ENCODE assay signal across 9 mouse cellular contexts in genomic region chr4:46630390-46630789, GRCm38 (mm10). TPM values are rescaled to one million over a fixed set of nuclear protein-coding genes. Genes with fewer than 3 reads are reported as not detected.
DNase-seq lines count a peak whose midpoint lies in the region; ATAC-seq lines count a peak whose summit lies in the region.
"Had no signal": no experiment of that assay in that cellular context is flagged by ENCODE, and none has a peak within 500 bp of the region (broad histone marks: within the 10 kb centered on the region; RNA-seq: fewer than 3 reads in every experiment).

No protein-coding gene starts in this region.

- H3K27me3 ChIP-seq in kidney, embryonic 14.5 days (ENCODE audit: control insufficient read depth, insufficient read depth, low read length), result no peaks in the 10 kb centered on the region
- no peaks in the 10 kb centered on the region for H3K27me3 ChIP-seq in neural tube, embryonic 15.5 days (replicated peaks)
- H3K27me3 ChIP-seq: megakaryocyte, embryonic 14.5 days had no signal

- H3K9ac ChIP-seq in kidney, embryonic 14.5 days (ENCODE audit: low read depth, low read length), result no peak overlapping the region
- H3K9ac ChIP-seq in neural tube, embryonic 15.5 days (replicated peaks), result no peak overlapping the region

- no peaks in the 10 kb centered on the region for H3K9me3 ChIP-seq in kidney, embryonic 14.5 days (ENCODE audit: control insufficient read depth, low read length)
- H3K9me3 ChIP-seq in neural tube, embryonic 15.5 days (replicated peaks), result no peaks in the 10 kb centered on the region
- H3K9me3 ChIP-seq: megakaryocyte, embryonic 14.5 days had no signal

- no peak for DNase-seq in kidney, adult 18-20 months
- peak; percentile 22 for DNase-seq in T-cell, adult 2 months (ENCODE audit: low spot score)
- DNase-seq in kidney, postnatal 25 days, result peak; percentile 40 to 49
- DNase-seq in layer of hippocampus, postnatal 14 days (ENCODE audit: low spot score in 2 of 2), result no peak
- no peak for DNase-seq in urinary bladder, postnatal 4 days (ENCODE audit: low spot score in 2 of 2)

- 61% methylated on average over 9 of the region's 9 CpGs for WGBS in kidney, embryonic 14.5 days
- WGBS in neural tube, embryonic 15.5 days, result 63% methylated on average over 9 of the region's 9 CpGs

- no peak overlapping the region for H3K4me3 ChIP-seq in kidney, embryonic 14.5 days (ENCODE audit: low read length)
- no peak overlapping the region for H3K4me3 ChIP-seq in neural tube, embryonic 15.5 days (replicated peaks)
- H3K4me3 ChIP-seq: megakaryocyte, embryonic 14.5 days had no signal

- peak; percentile 36; the same call in 1 of the 2 replicates for ATAC-seq in kidney, embryonic 14.5 days (ENCODE audit: low FRiP score, low TSS enrichment)
- ATAC-seq in megakaryocyte-erythroid progenitor cell, adult 5-6 weeks (replicated peaks; ENCODE audit: low FRiP score, low TSS enrichment, poor library complexity, severe bottlenecking), result peak; percentile 42; the same call in 1 of the 2 replicates
- no peak for ATAC-seq in neural tube, embryonic 15.5 days (ENCODE audit: low FRiP score)

- peaks cover 11% of the 10 kb centered on the region; the same call in 1 of the 2 replicates for H3K4me1 ChIP-seq in kidney, embryonic 14.5 days (ENCODE audit: control insufficient read depth, insufficient read depth, low read length)
- H3K4me1 ChIP-seq in neural tube, embryonic 15.5 days, result peaks cover 8% of the 10 kb centered on the region

- no peak overlapping the region for H3K4me2 ChIP-seq in kidney, embryonic 14.5 days (replicated peaks; ENCODE audit: low read depth, low read length)
- H3K4me2 ChIP-seq in neural tube, embryonic 15.5 days, result no peak overlapping the region

- no peaks in the 10 kb centered on the region for H3K36me3 ChIP-seq in kidney, embryonic 14.5 days (ENCODE audit: control insufficient read depth, insufficient read depth, low read length)
- no peaks in the 10 kb centered on the region for H3K36me3 ChIP-seq in neural tube, embryonic 15.5 days

- no peak overlapping the region for H3K27ac ChIP-seq in kidney, embryonic 14.5 days (ENCODE audit: low read depth, low read length)
- H3K27ac ChIP-seq in neural tube, embryonic 15.5 days (replicated peaks), result no peak overlapping the region

RNA-seq across cellular contexts. Expression of gene Tbc1d2, which starts 19.6 kb away (rescaled TPM):
- 2.1 and 2.6 TPM in 2 replicates for polyA plus RNA-seq in kidney, embryonic 14.5 days (2014; fragmentation: Nextera tagmentation; extraction: Ambion mirVana)
- total RNA-seq in megakaryocyte-erythroid progenitor cell, adult 5-6 weeks (2014; fragmentation: Nextera tagmentation), result 0.26 and 0.64 TPM in 2 replicates
- total RNA-seq in megakaryocyte-erythroid progenitor cell, adult 5-6 weeks (2017), result 0.80 and 0.88 TPM in 2 replicates
- 0.73 and 1.7 TPM in 2 replicates for polyA plus RNA-seq in neural tube, embryonic 15.5 days (2015; fragmentation: Nextera tagmentation; extraction: Ambion mirVana)
- 1 to 10 TPM; 2.8 to 4.1 TPM for total RNA-seq in layer of hippocampus, postnatal 14 days (2021)

RNA-seq across cellular contexts. Expression of gene Coro2a, which starts 28.4 kb away (rescaled TPM):
- polyA plus RNA-seq in kidney, embryonic 14.5 days (2014; fragmentation: Nextera tagmentation; extraction: Ambion mirVana), result 3.2 and 6.8 TPM in 2 replicates
- 9.8 and 18.9 TPM in 2 replicates for total RNA-seq in megakaryocyte-erythroid progenitor cell, adult 5-6 weeks (2014; fragmentation: Nextera tagmentation)
- total RNA-seq in megakaryocyte-erythroid progenitor cell, adult 5-6 weeks (2017), result 1.6 and 7.3 TPM in 2 replicates
- 9.8 and 18.7 TPM in 2 replicates for polyA plus RNA-seq in neural tube, embryonic 15.5 days (2015; fragmentation: Nextera tagmentation; extraction: Ambion mirVana)
- total RNA-seq in layer of hippocampus, postnatal 14 days (2021), result 10 to 100 TPM; 27.9 to 30.5 TPM

Comparison
In these comparisons a context has a peak if more than half of its experiments do, and no peak if none do; other contexts are left out.
1. DNase-seq: peak in T-cell, adult 2 months (single experiment) and kidney, postnatal 25 days (2 of 2); none in kidney, adult 18-20 months (single experiment), layer of hippocampus, postnatal 14 days (0 of 2) and urinary bladder, postnatal 4 days (0 of 2).